Mouse (Mus musculus) CH12.LX (cell line): Measurements from ENCODE around the gene Laptm5.

Experiments
- CHD1 ChIP-seq: IDR thresholded peaks from 2 replicates; pipeline ENCODE4 v1.6.1; 2012; ENCODE audit warnings: low read depth, low read length, improper control_type of control experiment, inconsistent platforms
- CTCF ChIP-seq, 2 experiments: IDR thresholded peaks in 1 of 2; conservative IDR thresholded peaks in 1 of 2; 2 replicates each; pipeline ENCODE4 v1.5.1; 2011 to 2012; ENCODE audit warnings: low read depth in 2 of 2, low read length in 2 of 2, improper control_type of control experiment in 1 of 2, inconsistent platforms in 1 of 2, mild to moderate bottlenecking in 1 of 2, moderate library complexity in 1 of 2
- EP300 ChIP-seq: IDR thresholded peaks from 2 replicates; pipeline ENCODE4 v1.6.1; 2011; ENCODE audit warnings: low read length, improper control_type of control experiment
- JUN ChIP-seq: IDR thresholded peaks from 2 replicates; pipeline ENCODE4 v1.6.1; 2011; ENCODE audit warnings: low read depth, mild to moderate bottlenecking, low read length, improper control_type of control experiment, moderate library complexity; ENCODE audit not compliant: insufficient read depth
- NELFE ChIP-seq: IDR thresholded peaks from 2 replicates; pipeline ENCODE4 v1.6.1; 2011; ENCODE audit warnings: low read depth, low read length, improper control_type of control experiment
- POLR2A ChIP-seq: IDR thresholded peaks from 2 replicates; pipeline ENCODE4 v1.6.1; 2011; ENCODE audit warnings: low read depth, mild to moderate bottlenecking, improper control_type of control experiment, low read length
- SMC3 ChIP-seq: IDR thresholded peaks from 2 replicates; pipeline ENCODE4 v1.6.1; 2011; ENCODE audit warnings: low read depth, low read length, improper control_type of control experiment
- USF1 ChIP-seq: IDR thresholded peaks from 2 replicates; pipeline ENCODE4 v1.6.1; 2014; ENCODE audit warnings: low read depth, mild to moderate bottlenecking, inconsistent platforms, low read length, improper control_type of control experiment
- USF2 ChIP-seq: conservative IDR thresholded peaks from 2 replicates; pipeline ENCODE4 v1.6.1; 2011; ENCODE audit warnings: low read depth, low read length, improper control_type of control experiment
- ZKSCAN1 ChIP-seq: IDR thresholded peaks from 2 replicates; pipeline ENCODE4 v1.6.1; 2012; ENCODE audit warnings: low read depth, inconsistent platforms, low read length, improper control_type of control experiment, borderline replicate concordance
- ZMIZ1 ChIP-seq: IDR thresholded peaks from 2 replicates; pipeline ENCODE4 v1.6.1; 2012; ENCODE audit warnings: low read depth, mild to moderate bottlenecking, inconsistent platforms, low read length, improper control_type of control experiment
- ZNF384 ChIP-seq: IDR thresholded peaks from 2 replicates; pipeline ENCODE4 v1.6.1; 2012; ENCODE audit warnings: low read depth, low read length, improper control_type of control experiment, inconsistent platforms

- TF ChIP-seq USF1 (no peak), POLR2A (no peak), EP300 (no peak), ZKSCAN1 (no peak), JUN (no peak), ZMIZ1 (no peak), NELFE (no peak), USF2 (no peak), CTCF (conservative IDR thresholded peaks at IDR 0.05 in 1 of 2, IDR thresholded peaks at IDR 0.05 in 1 of 2; ENCODE audit: low read depth in 2 of 2, low read length in 2 of 2) (no peak), ZNF384 (no peak), CHD1 (no peak), SMC3 (no peak)
These were observed 47.0 kb upstream of the Laptm5 start for GRCm38 (mm10) chr4:130865901-130866371.
